Mouse (Mus musculus) cerebellum, adult 2 months (tissue): ENCODE data around the gene Olfr1249.

ENCODE experiments used
- CTCF ChIP-seq: fragments of 200-500 bp; IDR thresholded peaks from 2 replicates; pipeline ENCODE4 v1.5.1; 2011; ENCODE audit warnings: low read depth, mild to moderate bottlenecking, control low read depth, low read length, moderate library complexity, borderline replicate concordance; ENCODE audit not compliant: insufficient read depth
- POLR2A ChIP-seq: fragments of 200-500 bp; IDR thresholded peaks from 2 replicates; pipeline ENCODE4 v1.6.1; 2011; ENCODE audit warnings: low read length, control low read depth, borderline replicate concordance; ENCODE audit not compliant: insufficient read depth

DNA sequence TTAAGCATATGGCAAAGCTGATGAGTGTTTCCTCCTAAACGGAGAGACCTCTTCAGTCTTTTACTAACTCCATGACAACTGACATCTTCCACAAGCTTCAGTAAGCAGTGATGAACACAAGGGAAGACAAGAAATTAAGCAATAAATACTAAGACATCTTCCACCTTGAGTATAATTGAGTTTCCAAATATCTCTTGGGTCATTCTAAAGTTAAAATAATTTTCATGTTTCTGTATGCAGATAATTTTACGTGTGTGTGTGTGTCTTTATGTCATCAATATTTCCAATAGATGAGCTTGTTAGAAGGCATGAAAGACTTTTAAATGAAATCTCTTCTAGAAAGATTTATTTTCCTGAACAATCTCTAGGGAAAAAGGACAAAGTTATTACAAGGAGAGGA, 41.7 kb downstream of the Olfr1249 start, which contains the start of gene Olfr1246:
- TF ChIP-seq CTCF (no peak), POLR2A (no peak)
